Mouse (Mus musculus) urinary bladder, postnatal 10 days (tissue): ENCODE results near the gene Rep15.

Experiments used
- DNase-seq: peaks from one replicate; pipeline ENCODE4 v3.0.0; 2022; ENCODE audit warnings: low spot score

The Rep15 gene

DNA sequence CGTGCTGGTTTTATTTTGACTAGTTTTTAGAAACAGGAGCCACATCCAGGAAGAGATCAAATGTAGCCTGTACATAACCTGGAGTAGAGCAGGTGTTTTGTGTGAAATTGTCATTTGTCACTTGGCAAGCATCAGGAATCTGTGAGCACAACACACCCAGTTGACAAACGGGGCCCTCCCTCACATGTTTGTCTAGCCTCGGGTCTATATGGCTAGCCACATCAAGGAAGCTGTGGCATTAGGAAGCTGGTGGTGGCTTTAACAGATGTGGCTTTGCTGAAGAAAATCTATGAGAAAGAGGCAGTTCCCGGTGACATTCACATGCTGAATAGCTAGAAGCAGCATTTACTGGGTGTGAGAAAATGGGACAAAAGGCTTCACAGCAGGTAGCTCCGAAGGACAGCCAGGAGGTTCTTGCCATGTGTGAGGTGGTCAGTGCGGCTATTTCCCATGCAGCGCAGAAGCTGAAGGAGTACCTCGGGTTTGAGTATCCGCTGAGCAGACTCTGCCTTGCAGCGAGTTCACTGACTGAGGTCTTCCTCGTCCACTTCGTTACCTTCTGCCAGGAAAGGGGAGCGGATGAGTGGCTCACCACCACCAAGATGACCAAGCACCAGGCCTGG is at the start of gene Rep15:
Gene Rep15, plus strand, starts transcription at position 282 of the 623 bp plus-strand sequence.
- no peak for DNase-seq

DNA sequence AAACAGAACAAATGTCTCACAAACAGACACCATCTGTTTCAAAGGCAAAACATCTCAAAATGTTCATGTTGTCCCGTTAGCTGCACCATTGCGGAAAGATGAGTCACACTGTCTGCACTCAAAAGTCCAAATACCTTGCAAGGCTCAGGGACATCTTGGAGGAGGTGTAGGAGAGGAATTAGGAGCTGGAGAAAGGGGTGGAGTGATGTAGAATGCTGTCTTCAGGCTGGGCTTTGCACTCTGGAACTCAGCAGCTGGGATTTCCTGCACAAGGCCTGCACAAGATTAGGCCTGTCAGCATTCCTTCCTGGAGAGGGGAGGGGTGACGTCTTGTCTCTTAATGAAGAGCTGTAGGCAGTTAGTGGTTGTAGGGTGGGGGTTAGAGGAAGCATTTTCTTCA is 47.8 kb upstream of the Rep15 start:
- no peak for DNase-seq

DNA sequence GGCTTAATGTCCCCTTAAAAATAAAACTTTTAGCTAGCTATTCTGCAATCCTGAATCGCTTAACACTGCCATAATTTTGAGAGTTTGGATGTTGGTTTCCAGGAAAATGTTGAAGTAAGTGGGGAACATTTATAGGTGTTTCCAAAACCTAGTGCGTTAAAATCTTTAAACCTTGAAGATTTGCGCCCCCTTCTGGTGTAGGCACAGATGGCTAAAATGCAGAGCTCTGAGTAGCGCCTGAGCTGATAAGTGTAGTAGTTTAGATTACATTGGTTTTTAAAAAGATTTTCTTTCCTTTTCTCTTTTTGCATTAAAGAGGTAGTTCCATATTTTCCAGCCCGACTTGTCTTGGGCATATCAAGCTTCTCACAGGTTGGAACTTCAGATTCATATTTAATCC is 38.1 kb upstream of the Rep15 start:
- DNase-seq: no peak

DNA sequence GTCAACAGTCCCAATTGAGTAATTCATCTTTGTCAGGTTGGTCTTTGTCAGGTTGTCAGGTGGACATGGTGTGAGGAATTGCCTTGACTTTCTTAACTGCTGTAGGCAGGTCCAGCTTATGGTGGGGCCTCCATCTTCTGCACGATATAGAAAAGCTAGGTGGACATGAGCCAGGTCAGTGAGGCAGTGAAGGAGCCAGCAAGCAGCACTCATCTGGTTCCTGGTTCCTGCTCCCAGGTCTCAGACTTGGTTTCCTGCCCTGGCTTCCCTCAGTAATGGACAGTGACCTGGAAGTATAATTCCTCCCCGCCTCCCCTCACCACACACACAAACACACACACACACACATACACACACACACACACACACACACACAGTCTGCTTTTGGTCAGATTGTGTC is 37.0 kb upstream of the Rep15 start:
- DNase-seq: no peak

DNA sequence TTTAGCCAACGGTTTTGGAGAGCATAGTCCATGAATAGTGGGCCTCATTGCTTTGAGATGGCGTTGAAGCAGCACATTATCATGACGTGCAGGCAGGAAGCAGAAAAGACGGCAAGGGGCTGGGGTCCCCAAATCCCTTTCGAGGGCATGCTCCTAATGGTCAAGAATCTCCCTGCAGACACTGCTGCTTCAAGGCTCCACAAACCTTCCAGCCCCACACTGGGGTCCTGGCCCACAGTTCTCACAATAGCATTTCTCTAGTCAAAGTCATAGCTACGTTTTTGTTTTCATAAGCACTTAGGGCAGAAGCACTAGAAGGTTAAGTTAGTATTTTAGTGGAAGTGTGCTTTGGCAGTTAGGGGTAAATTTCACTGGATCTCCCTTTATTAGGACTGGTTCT is 36.5 kb upstream of the Rep15 start:
- DNase-seq: no peak

DNA sequence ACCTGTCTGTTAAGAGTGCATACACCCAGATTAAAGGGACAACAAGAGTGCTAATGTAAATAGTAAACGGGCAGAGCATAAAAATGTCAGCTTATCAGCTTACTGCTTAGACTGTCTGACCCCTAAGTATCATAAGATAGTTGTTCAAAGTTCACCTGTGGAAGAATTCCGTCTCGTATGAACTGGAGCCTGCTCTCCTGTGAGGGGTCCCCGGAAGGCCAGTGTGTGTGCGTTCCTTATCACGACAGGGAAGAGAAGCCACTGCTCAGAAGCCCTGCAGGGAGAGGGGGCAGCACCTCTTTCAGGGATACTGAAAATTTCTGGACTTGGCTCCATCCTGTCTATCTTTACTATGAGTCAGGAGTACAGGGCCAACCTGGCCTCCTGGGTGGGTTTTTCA is 35.4 kb upstream of the Rep15 start:
- DNase-seq: no peak

DNA sequence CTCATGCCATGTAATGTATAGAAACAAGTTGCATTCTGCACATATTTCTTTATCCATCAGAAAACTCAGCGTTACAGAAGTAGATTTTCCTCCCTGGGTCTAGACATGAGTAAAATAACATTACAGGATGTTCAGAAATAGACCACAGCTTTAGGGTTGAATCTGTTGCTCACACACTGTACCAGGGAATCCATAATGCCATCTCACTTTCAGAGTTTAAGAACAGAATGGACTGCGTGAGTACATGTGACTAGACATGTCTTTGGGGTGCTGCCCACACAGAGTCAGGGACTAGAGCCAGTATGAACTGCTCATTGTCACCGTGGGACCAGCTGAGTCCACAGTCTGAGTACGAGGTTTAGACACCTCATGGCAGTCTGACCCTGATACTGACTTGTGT is 33.7 kb upstream of the Rep15 start:
- DNase-seq: no peak

DNA sequence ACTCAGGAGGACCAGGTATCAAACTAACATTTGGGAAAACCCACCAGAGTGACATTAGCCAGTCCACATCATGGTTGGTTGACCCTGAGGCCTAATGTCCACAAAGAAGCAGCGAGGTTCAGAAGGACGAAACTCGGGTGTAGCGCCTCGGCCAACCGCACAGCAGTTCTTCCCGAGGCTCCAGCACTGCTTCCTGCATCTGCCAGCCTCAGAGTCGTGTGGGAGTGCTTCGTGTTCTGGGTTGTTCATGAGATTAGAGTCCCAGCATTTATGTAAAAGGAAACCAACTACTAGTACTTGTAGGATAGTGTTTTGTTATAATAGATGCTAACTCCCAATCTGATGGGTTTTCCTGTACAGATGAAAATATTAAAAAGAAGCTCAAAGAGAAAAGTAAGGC is 33.1 kb upstream of the Rep15 start:
- DNase-seq: no peak

DNA sequence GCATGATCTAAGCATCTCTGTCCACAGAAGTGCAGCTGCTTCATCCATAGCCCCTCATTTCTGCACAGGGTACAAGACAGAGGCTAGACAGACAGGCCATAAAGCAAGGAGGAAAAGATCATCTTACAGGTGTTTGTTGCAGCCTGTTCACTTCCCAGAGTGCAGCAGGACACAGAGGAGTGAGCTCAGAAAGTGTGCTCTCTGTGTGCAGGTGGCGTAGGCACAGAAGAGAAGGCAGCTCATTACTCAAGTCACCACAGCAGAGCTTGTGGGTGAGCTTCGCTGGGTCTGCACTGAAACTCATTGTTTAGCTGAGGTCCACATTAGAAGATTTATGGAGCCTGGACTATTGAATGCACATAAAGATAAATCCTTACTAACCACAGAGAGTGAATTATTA is 32.6 kb upstream of the Rep15 start:
- no peak for DNase-seq

DNA sequence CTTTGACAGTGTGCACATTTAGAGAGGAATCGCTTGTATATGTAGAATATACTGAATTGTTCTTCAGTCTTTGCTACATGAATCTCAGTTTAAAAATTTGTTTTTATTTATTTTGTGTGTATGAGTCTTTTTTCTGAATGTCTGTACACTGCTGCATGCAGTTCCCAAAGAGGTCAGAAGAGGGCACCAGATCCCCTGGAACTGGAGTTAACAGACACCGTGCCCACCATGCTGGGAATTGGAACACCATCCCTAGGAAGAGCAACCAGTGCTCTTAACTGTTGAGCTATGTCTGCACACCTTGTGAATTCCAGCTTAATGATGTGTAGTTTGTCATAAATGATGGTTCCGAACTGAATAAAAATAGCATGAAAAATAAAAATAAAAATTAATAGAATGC is 24.2 kb upstream of the Rep15 start:
- DNase-seq: no peak

DNA sequence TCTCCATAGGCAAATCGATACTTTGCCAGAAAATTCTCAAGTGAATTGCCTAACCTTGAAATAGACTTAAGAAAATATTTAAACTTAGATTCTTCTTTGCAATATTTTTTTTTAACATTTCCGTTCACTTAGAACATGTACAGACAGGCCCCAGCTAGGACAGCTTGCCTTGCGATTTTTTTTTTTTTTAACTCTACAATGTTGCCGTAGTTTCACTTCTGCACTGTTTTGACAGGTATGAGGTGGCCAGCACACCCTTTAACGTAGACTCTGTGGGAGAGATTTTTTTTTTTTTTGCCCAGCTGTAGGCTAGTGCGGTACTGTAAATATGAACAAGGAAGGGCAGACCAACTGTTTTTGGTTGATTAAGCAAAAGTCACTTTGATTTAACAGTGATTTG is 22.0 kb upstream of the Rep15 start:
- DNase-seq: no peak

DNA sequence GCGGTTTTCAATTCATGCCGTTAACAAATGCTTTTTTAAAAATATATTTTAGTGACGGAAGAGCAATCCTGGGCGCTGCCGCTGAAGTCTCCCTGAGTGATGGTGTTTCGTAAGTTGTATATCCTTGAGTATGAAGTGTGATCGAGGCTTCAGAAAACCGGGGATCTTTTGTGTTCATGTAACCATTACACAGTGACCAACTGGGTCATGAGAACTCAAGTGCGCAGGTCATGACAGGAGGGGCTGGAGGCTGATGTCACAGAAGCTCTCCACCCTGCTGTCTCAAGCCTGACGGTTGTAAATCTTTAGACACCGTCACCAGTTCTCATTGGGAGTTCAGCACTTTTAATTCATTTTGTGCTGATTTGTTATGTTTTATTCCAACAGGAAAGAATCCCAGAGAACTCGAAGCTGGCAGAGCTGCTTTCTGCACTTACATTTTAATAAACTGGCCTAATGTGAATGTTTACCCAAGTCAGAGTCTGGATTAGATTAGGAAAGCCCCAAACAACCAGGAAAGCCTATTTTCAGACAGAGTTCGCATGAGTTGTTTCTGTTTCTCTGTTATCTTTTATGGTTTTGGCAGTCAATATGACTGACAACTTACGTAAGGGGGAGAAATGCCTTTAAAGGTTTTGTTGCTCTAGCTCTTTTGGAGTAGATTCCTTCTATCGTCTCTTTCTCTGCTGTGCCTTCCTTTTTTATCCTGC is 21.4 kb upstream of the Rep15 start:
- DNase-seq: no peak

DNA sequence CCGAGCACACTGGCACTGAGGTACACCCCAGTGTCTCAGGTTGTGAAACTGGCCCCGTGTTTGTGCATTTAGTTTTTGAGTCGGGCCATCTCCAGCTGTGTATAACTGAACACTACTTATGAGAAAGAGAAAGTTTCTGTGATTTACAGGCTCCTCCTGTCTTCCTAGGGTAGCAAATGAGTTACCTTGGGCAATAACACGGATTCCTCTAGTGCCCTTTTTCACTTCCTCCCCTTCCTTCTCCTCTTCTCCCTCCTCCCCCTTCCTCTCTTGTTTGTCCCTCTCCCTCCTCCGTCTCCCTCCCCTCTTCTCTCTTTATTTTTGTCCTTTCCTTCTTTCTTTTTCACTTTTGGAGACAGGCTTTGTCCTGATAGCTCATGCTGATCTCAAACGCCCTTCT is 20.8 kb upstream of the Rep15 start:
- DNase-seq: no peak

DNA sequence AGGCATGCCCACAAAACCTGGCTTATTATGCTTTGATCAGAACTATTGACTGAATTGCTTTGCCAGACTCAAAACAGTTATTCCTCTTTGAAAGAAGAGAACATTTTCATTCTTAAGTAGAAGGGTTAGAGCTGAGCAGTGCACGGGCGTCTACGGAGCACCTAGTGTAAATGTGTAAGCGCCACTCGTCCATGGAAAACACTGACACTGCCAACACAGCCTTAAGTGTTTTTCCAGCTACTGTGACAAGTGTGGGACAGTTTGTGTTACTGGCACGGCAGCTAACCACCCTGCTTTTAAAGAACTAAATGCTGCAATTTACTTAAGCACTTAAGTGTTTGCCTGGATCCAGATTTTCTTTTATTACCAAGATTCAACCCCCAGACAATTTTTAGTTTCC is 20.4 kb upstream of the Rep15 start:
- no peak for DNase-seq

DNA sequence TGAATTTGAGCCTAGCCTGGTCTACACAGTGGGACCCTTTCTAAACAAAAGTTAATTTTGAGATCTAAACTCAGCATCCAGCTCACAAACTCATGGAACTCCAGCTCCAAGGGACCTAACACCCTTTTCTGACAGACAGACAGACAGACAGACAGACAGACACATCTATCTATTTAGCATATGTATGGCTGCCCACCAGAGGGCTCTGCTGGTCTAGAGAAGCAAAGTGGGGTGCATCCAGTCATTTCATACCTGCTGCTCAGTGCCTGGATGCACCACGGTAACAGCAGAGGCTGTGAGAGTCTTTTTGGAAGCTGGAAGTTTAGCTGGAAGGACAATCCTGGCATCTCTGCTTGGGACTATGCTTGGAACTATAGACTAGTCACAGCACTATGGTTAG is 18.8 kb upstream of the Rep15 start:
- DNase-seq: no peak

DNA sequence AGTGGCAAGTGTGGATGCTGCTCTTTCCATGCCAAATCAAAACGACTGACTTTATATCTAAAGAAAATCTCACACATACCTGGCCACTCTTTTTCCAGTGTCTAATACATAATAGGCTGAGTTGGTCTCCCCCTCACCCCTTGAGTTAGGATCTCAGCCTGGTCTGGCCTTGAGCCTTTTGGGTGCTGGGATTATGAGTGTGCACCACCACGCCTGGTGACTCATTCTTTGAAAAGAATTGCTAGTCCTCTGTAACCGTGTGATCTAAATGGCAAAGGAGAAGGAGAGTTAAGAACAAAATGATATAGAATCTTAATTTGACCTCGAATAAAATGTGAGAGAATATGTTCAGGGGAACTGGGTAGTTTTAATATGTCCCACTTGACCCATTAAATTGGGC is 14.5 kb upstream of the Rep15 start:
- no peak for DNase-seq

DNA sequence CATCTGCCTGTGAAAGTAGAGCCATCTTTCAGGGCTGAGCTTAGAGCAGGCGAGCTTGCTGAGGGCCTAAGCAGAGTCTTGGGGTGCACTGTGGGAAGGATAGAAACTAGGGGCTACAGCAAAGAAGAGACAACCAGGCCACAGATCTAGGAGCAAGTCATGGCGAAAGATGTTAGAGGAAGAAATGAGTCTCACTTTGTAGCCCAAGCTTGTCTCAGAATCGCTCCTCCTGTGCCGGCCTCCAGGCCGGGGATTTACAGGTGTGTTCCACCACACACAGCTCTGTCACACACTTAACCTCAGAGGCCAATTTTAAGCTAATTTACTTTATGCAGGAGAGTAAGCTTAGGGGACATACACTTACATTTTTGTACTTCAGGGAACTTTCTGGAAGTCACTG is 14.0 kb upstream of the Rep15 start:
- no peak for DNase-seq

DNA sequence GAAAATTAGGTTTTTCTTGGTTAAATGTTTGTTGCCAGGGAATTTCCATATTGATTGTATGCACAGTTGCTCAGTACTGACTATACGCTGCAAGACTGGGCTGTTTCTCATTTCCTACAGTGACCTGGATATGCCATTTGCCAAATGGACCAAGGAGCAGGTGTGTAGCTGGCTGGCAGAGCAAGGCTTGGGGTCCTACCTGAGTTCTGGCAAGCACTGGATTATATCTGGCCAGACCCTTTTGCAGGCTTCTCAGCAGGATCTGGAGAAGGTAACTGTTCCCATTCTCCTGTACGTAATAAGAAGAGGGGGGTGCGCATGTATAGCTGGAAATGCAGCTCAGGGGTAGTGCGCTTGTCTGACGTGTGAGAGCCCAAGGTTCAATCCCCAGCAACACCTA is 11.2 kb upstream of the Rep15 start:
- no peak for DNase-seq

DNA sequence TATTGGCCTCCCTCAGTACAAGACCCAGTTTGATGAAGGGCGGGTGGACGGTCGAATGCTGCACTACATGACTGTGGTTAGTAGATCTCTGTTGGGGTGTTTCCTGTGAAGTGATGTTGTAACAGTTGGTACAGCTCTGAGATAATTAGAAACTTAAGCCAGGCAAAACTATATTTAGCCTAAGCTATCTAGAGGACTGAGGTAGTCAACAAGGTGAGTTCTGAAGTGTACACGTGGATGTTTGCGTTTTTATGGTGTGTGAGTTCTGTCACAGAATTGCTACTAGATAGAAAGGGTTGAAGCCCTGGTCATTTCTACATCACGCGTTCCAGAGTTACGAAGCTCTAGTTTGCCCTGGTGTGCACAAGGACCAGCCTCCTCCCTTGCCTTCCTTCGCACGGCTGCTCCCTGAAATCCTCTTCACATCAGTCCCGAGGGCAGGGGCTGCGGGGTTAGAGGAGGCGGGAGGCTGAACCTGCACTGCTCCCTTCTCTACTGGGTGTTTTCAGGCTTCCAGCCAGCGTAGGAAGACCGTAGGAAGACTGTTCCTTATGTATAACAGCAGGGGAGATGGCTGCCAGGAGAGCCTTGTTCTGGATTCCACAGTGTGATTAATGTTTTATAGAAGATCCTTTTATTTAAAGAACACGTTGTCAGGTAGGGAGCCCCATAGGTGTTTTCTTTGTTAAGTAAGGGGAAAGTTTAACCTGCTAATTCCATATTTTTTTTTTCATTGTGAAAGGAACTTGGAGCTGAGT is 9.8 kb upstream of the Rep15 start:
- DNase-seq: no peak

DNA sequence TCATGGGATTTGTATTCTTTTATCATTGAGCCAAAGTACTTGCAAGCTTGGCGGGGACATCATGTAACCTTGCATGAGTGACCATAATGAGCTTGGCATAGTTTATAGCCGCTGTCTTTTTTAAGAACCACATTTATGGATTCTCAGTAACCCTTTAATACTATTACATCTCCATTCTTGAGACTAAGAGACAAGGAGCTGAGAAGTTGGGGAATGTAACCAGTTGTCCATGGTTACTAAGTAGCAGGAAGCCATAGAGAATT is 9.3 kb upstream of the Rep15 start:
- no peak for DNase-seq

DNA sequence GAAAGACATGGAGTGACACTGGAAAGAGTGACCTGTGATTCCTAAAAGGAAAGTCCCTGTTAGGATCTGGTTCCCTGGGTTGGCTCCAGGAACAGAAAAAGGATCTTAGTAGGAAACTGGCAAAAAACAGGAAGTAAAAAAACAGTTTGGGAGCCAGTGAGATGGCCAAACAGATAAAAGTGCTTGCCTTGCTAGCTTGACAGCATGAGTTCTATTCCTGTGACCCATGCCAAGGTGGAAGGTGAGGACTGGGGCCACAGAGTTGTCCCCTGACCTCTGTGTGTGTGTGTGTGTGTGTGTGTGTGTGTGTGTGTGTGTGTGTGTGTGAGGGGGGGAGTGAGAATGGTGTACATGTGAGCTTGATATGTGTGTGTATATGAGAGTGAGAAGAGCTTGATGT is 8.8 kb upstream of the Rep15 start:
- no peak for DNase-seq

DNA sequence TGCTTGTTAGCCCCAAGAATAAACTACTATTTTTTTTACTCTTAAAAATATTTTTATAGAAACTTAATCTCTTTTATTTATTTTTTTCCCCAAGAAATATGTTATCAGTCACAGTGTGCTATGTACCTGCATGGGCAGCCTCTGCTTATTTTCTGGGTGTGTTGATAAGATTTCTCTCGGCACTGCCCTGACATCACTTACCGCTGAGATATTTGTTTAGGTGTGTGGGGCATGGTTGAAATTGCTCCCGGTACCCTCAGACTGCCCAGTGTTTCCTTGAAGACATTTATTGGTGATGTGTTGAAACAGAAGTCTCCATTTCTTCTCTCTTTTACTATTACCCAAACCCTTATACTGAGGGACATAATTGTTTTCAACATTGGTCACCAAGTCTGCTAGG is 7.6 kb upstream of the Rep15 start:
- no peak for DNase-seq

DNA sequence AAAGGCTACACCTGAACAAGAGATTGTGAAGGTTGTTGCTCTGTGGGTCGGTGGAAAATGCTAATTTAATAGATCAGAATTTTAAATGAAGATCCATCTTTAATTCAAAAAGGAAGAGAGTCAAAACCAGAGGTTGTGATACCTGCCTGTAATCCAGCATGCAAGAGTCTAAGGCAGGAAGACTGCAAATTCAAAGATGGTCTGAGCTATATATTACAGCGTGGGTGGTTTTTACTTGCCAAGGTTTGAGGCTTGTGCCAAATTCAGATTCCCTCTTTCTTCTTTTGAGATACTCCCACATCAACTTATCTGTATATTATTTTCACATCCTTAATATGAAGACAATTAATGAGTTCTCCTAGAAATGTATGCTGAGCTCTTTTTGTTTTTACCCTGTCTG is 4.0 kb upstream of the Rep15 start:
- no peak for DNase-seq

DNA sequence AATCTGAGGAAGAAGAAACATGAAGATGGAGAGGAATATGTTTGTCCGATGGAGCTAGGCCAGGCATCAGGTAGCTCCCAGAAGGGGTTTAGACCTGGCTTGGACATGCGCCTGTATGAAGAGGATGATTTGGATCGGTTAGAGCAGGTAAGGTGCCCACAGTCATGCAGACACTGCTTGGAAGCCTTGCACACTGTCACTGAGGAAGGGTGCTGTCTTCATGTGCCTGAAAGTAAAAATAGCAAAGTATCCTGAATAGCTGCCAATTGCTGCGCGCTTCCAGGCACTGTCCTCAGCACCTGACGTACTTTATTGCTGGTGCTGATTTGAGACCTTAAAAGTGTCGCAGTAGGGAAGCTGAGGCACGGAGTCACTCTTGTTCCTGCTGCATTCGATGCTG is 2.8 kb upstream of the Rep15 start:
- DNase-seq: no peak
